Mouse (Mus musculus): ENCODE measurements around the gene Mei1. TPM values are rescaled to one million over a fixed set of nuclear protein-coding genes. Genes with fewer than 3 reads are reported as not detected.

Mei1 gene
- polyA plus RNA-seq (2014; fragmentation: Nextera tagmentation; extraction: Ambion mirVana): 0.07 TPM in 1 of 2 replicates, not detected in the other

DNA sequence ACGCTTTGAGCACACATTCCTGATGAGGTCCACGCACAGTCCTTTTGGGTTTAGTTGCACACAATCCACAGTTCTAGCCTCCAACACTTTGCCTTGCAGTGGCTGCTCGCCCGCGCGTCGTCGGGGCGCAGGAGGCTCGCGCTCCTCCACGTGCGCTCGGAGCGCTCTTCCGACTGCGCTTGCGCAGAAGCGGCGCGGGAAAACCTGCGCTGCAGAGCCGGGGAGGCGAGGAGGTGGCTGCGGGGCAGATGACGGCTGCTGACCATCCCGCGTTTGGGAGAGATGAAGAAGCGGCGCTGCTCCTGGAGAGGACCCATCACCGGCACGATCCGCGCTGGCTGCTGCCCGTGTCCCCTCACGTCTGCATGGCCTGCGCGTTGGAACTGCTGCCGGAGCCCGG is at the start of gene Mei1:
TSS of gene Mei1 (plus strand) at position 99 of the 400 bp plus-strand sequence.
- peak; percentile 57 for DNase-seq
- WGBS: 23% methylated on average over 40 of the region's 40 CpGs

DNA sequence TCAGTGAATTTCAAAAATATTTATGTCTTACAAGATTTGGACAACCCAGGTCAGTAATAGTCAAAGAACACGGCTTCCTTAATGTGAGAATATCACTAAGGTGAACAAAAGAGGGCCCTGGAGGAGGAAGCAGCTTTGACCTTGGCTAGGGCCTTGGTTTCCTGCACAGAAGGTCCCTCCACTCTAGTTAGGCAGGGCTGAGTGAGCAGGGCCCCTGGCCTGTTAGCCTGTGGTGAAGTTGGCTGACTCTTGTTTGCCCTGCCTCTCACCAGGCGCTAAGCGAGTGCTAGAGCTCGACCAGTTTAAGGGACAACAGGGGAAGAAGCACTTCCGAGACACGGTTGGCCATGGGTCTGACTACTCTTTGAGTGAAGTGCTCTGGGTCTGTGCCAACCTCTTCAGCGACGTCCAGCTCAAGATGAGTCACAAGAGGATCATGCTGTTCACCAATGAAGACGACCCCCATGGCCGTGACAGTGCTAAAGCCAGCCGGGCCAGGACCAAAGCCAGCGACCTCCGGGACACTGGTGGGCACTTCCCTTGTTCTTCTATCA is 47.2 kb upstream of the Mei1 start:
- Histone ChIP-seq H3K4me3 (replicated peaks; ENCODE audit: low read depth, low read length) (no peak overlapping the region), H3K27me3 (ENCODE audit: control insufficient read depth, insufficient read depth, low read length) (no peaks in the 10 kb centered on the region), H3K4me2 (ENCODE audit: low read length) (no peak overlapping the region), H3K9ac (replicated peaks; ENCODE audit: low read length) (no peak overlapping the region), H3K36me3 (ENCODE audit: control insufficient read depth, insufficient read depth, low read length) (peaks cover 66% of the 10 kb centered on the region), H3K9me3 (ENCODE audit: control insufficient read depth, low read length) (no peaks in the 10 kb centered on the region), H3K27ac (replicated peaks; ENCODE audit: low read depth, low read length) (no peak overlapping the region), H3K4me1 (ENCODE audit: control insufficient read depth, insufficient read depth, low read length) (no peaks in the 10 kb centered on the region)
- 91% methylated on average over 13 of the region's 13 CpGs for WGBS
- DNase-seq (no peak), ATAC-seq (ENCODE audit: low FRiP score, low TSS enrichment) (no peak)

More for the DNA sequence above, at the start of gene Mei1:
- H3K9ac ChIP-seq (replicated peaks; ENCODE audit: low read length): no peak within 1 kb of the TSS
- peaks cover 24% of the 10 kb centered on the region for H3K27me3 ChIP-seq (ENCODE audit: control insufficient read depth, insufficient read depth, low read length)
- H3K27ac ChIP-seq (replicated peaks; ENCODE audit: low read depth, low read length): no peak within 1 kb of the TSS
- H3K4me2 ChIP-seq (ENCODE audit: low read length): peak within 1 kb of the TSS; percentile 33; the same call in 1 of the 2 replicates
- no peaks in the 10 kb centered on the region for H3K36me3 ChIP-seq (ENCODE audit: control insufficient read depth, insufficient read depth, low read length)
- no peaks in the 10 kb centered on the region for H3K9me3 ChIP-seq (ENCODE audit: control insufficient read depth, low read length)
- H3K4me3 ChIP-seq (replicated peaks; ENCODE audit: low read depth, low read length): peak within 1 kb of the TSS; percentile 14; the same call in 1 of the 2 replicates
- H3K4me1 ChIP-seq (ENCODE audit: control insufficient read depth, insufficient read depth, low read length): no peaks in the 10 kb centered on the region
- no peak for ATAC-seq (ENCODE audit: low FRiP score, low TSS enrichment)

- WGBS: 96% methylated on average over 6 of the region's 6 CpGs
- Histone ChIP-seq H3K36me3 (ENCODE audit: control insufficient read depth, insufficient read depth, low read length) (peaks cover 76% of the 10 kb centered on the region), H3K4me1 (ENCODE audit: control insufficient read depth, insufficient read depth, low read length) (no peaks in the 10 kb centered on the region)
These were observed 45.7 kb upstream of the Mei1 start for GRCm38 (mm10) chr15:82023965-82024635.

DNA sequence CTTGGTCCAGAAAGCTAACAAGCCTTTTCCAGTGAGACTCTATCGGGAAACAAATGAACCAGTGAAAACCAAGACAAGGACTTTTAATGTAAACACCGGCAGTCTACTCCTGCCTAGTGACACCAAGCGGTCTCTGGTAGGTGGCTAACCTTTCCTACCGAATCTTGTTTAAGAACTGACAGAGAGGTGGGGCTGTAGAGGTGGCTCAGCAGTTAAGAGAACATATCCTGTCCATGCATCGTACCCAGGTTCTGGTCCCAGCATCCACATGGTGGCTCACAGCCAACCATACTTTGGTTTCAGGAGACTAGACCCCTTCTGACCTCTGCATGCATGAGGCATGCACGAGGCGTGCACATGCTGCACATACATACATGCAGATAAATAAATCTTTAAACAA is 42.5 kb upstream of the Mei1 start:
- DNase-seq (no peak), ATAC-seq (ENCODE audit: low FRiP score, low TSS enrichment) (no peak)
- no peaks in the 10 kb centered on the region for H3K27me3 ChIP-seq (ENCODE audit: control insufficient read depth, insufficient read depth, low read length)
- peaks cover 92% of the 10 kb centered on the region for H3K36me3 ChIP-seq (ENCODE audit: control insufficient read depth, insufficient read depth, low read length)
- 97% methylated on average over 7 of the region's 7 CpGs for WGBS
- no peak overlapping the region for H3K27ac ChIP-seq (replicated peaks; ENCODE audit: low read depth, low read length)
- no peaks in the 10 kb centered on the region for H3K9me3 ChIP-seq (ENCODE audit: control insufficient read depth, low read length)
- no peak overlapping the region for H3K4me3 ChIP-seq (replicated peaks; ENCODE audit: low read depth, low read length)
- H3K4me2 ChIP-seq (ENCODE audit: low read length): no peak overlapping the region
- H3K9ac ChIP-seq (replicated peaks; ENCODE audit: low read length): no peak overlapping the region
- no peaks in the 10 kb centered on the region for H3K4me1 ChIP-seq (ENCODE audit: control insufficient read depth, insufficient read depth, low read length)

More at GRCm38 (mm10) chr15:82023965-82024635, 45.7 kb upstream of the Mei1 start:
- Histone ChIP-seq H3K27me3 (ENCODE audit: control insufficient read depth, insufficient read depth, low read length) (no peaks in the 10 kb centered on the region), H3K9ac (replicated peaks; ENCODE audit: low read length) (no peak overlapping the region), H3K27ac (replicated peaks; ENCODE audit: low read depth, low read length) (no peak overlapping the region), H3K4me2 (ENCODE audit: low read length) (no peak overlapping the region), H3K4me3 (replicated peaks; ENCODE audit: low read depth, low read length) (no peak overlapping the region), H3K9me3 (ENCODE audit: control insufficient read depth, low read length) (no peaks in the 10 kb centered on the region)
- DNase-seq (no peak), ATAC-seq (ENCODE audit: low FRiP score, low TSS enrichment) (no peak)

DNA sequence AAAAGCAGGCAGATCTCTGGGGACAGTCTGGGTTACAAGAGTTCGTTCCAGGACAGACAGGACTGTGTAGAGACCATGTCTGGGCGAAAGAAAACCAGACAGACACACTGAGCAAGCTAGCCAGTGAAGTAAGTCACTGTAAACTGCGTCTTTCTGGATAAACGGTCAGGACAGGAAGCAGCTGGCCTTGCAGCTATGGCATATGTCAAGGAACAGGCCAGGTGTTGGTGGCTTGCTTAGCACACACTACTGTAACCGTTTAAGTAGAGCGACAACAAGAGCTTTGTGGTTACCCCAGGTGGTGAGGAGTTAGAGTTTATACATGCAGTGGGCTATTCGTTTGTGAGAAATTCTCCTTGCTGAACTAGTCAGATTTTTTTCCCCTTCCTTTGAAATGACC is 42.1 kb upstream of the Mei1 start:
- Histone ChIP-seq H3K4me1 (ENCODE audit: control insufficient read depth, insufficient read depth, low read length) (no peaks in the 10 kb centered on the region), H3K4me2 (ENCODE audit: low read length) (no peak overlapping the region), H3K27me3 (ENCODE audit: control insufficient read depth, insufficient read depth, low read length) (no peaks in the 10 kb centered on the region), H3K4me3 (replicated peaks; ENCODE audit: low read depth, low read length) (no peak overlapping the region), H3K36me3 (ENCODE audit: control insufficient read depth, insufficient read depth, low read length) (peaks cover 89% of the 10 kb centered on the region), H3K27ac (replicated peaks; ENCODE audit: low read depth, low read length) (no peak overlapping the region), H3K9ac (replicated peaks; ENCODE audit: low read length) (no peak overlapping the region), H3K9me3 (ENCODE audit: control insufficient read depth, low read length) (no peaks in the 10 kb centered on the region)
- no peak for ATAC-seq (ENCODE audit: low FRiP score, low TSS enrichment)
- 95% methylated on average over 7 of the region's 7 CpGs for WGBS
- DNase-seq: no peak

DNA sequence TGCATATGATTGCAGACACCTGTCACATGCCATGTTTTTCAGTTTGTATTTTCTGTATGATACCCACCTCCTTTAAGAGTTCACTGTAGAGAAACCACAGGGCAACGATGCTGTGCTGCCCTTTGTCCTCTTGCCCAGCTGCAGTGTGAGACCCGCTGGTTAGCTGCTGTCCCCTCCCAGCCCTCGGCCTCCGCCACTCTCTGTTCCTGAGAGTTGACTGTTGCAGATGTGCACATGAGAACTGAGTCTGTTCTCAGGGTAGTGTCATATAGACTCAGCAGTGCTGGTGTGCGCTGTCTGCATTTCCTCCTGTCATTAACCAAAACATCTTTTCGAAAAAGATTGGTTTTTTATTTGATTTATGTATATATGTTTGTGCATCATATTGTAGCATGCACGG is 37.4 kb upstream of the Mei1 start:
- no peak overlapping the region for H3K4me3 ChIP-seq (replicated peaks; ENCODE audit: low read depth, low read length)
- no peaks in the 10 kb centered on the region for H3K4me1 ChIP-seq (ENCODE audit: control insufficient read depth, insufficient read depth, low read length)
- H3K27ac ChIP-seq (replicated peaks; ENCODE audit: low read depth, low read length): no peak overlapping the region
- no peak overlapping the region for H3K9ac ChIP-seq (replicated peaks; ENCODE audit: low read length)
- ATAC-seq (ENCODE audit: low FRiP score, low TSS enrichment): no peak
- no peak for DNase-seq
- H3K4me2 ChIP-seq (ENCODE audit: low read length): no peak overlapping the region
- H3K27me3 ChIP-seq (ENCODE audit: control insufficient read depth, insufficient read depth, low read length): no peaks in the 10 kb centered on the region
- H3K9me3 ChIP-seq (ENCODE audit: control insufficient read depth, low read length): no peaks in the 10 kb centered on the region
- peaks cover 75% of the 10 kb centered on the region for H3K36me3 ChIP-seq (ENCODE audit: control insufficient read depth, insufficient read depth, low read length)
- 92% methylated on average over 7 of the region's 7 CpGs for WGBS

DNA sequence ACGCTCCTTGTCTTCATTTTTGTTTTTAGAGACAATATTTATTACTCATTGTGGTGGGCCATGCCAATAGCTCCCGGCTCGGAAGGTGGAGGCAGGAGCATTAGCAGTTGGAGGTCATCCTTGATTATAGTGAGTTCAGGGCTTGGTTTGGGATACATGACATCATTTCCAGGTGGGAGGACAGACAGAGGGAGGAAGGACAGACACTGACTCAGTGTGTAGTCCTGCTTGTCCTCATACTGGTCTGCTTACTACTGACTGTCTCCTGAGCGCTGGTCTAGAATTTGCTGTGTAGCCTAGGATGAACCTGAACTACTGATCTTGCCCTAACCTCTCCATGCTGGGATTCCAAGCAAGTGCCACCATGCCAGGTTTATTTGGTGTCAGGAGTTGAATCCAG is 36.0 kb upstream of the Mei1 start, which contains the start of gene Desi1:
TSS of gene Desi1 (minus strand) at position 101 of the 400 bp plus-strand sequence.
- WGBS: 97% methylated on average over 4 of the region's 4 CpGs
- ATAC-seq (ENCODE audit: low FRiP score, low TSS enrichment) (no peak), DNase-seq (no peak)
- Histone ChIP-seq H3K9me3 (ENCODE audit: control insufficient read depth, low read length) (no peaks in the 10 kb centered on the region), H3K9ac (replicated peaks; ENCODE audit: low read length) (no peak within 1 kb of the TSS), H3K4me1 (ENCODE audit: control insufficient read depth, insufficient read depth, low read length) (no peaks in the 10 kb centered on the region), H3K36me3 (ENCODE audit: control insufficient read depth, insufficient read depth, low read length) (peaks cover 76% of the 10 kb centered on the region), H3K27ac (replicated peaks; ENCODE audit: low read depth, low read length) (no peak within 1 kb of the TSS), H3K4me2 (ENCODE audit: low read length) (no peak within 1 kb of the TSS), H3K4me3 (replicated peaks; ENCODE audit: low read depth, low read length) (no peak within 1 kb of the TSS), H3K27me3 (ENCODE audit: control insufficient read depth, insufficient read depth, low read length) (no peaks in the 10 kb centered on the region)

- DNase-seq: peak; percentile 63
These were observed 33.7 kb upstream of the Mei1 start for GRCm38 (mm10) chr15:82035904-82036689.

More at GRCm38 (mm10) chr15:82035904-82036689, 33.7 kb upstream of the Mei1 start:
- Histone ChIP-seq H3K36me3 (ENCODE audit: control insufficient read depth, insufficient read depth, low read length) (peaks cover 75% of the 10 kb centered on the region), H3K4me1 (ENCODE audit: control insufficient read depth, insufficient read depth, low read length) (no peaks in the 10 kb centered on the region), H3K9ac (replicated peaks; ENCODE audit: low read length) (no peak overlapping the region), H3K9me3 (ENCODE audit: control insufficient read depth, low read length) (no peaks in the 10 kb centered on the region), H3K4me2 (ENCODE audit: low read length) (no peak overlapping the region), H3K27me3 (ENCODE audit: control insufficient read depth, insufficient read depth, low read length) (no peaks in the 10 kb centered on the region), H3K4me3 (replicated peaks; ENCODE audit: low read depth, low read length) (no peak overlapping the region), H3K27ac (replicated peaks; ENCODE audit: low read depth, low read length) (no peak overlapping the region)
- WGBS: 81% methylated on average over 12 of the region's 12 CpGs
- ATAC-seq (ENCODE audit: low FRiP score, low TSS enrichment): no peak
